Mouse (Mus musculus) limb, embryonic 15.5 days (tissue): Measurements from ENCODE around the gene Acp1. TPM values are rescaled to one million over a fixed set of nuclear protein-coding genes. Genes with fewer than 3 reads are reported as not detected.

ENCODE experiments used
- ATAC-seq: fragments of 200-750 bp; cut with Nextera tagmentation; 2 replicates; pipeline ENCODE4 v1.8.0; 2017; ENCODE audit warnings: low read depth, moderate TSS enrichment; ENCODE audit not compliant: insufficient number of reproducible peaks, low FRiP score, low TSS enrichment
- H3K27ac ChIP-seq: fragments of 300-500 bp; sonication (generic); 2 replicates; pipeline ENCODE4 v1.5.1; 2015; ENCODE audit warnings: moderate library complexity, mild to moderate bottlenecking, inconsistent platforms
- H3K27me3 ChIP-seq: fragments of 300-500 bp; sonication (generic); 2 replicates; pipeline ENCODE4 v1.6.1; 2015; ENCODE audit warnings: inconsistent platforms
- H3K36me3 ChIP-seq: fragments of 300-500 bp; sonication (generic); 2 replicates; pipeline ENCODE4 v1.6.1; 2015; ENCODE audit warnings: inconsistent platforms
- H3K4me1 ChIP-seq: fragments of 300-500 bp; sonication (generic); 2 replicates; pipeline ENCODE4 v1.6.1; 2015; ENCODE audit warnings: inconsistent platforms
- H3K4me2 ChIP-seq: fragments of 300-500 bp; sonication (generic); 2 replicates; pipeline ENCODE4 v1.6.1; 2015; ENCODE audit warnings: mild to moderate bottlenecking, inconsistent platforms
- H3K4me3 ChIP-seq: fragments of 300-500 bp; sonication (generic); 2 replicates; pipeline ENCODE4 v1.5.1; 2015; ENCODE audit warnings: mild to moderate bottlenecking, inconsistent platforms
- H3K9ac ChIP-seq: fragments of 300-500 bp; sonication (generic); 2 replicates; pipeline ENCODE4 v1.6.1; 2015; ENCODE audit warnings: inconsistent platforms
- H3K9me3 ChIP-seq: fragments of 300-500 bp; sonication (generic); 2 replicates; pipeline ENCODE4 v1.6.1; 2016; ENCODE audit warnings: inconsistent platforms
- WGBS: fragments of 180-500 bp; shearing (Covaris S2); methylation state at CpG from one replicate; pipeline ENCODE4 v1.1.7; 2015; 5-methylcytosine and 5-hydroxymethylcytosine counted together
- polyA plus RNA-seq: library from polyadenylated mRNA; unstranded; fragments of >200 nt; fragmentation: Nextera tagmentation; extraction: Ambion mirVana; gene quantifications from 2 replicates; pipeline ENCODE4 v1.2.1, GENCODE M21; 2015

Gene Acp1
- polyA plus RNA-seq, 1 experiment from 2014 or later, result 146 TPM

GRCm38 (mm10) chr12:30856172-30856571 is 55.2 kb downstream of the Acp1 start:
- Histone ChIP-seq H3K4me2 (no peak overlapping the region), H3K4me3 (no peak overlapping the region), H3K36me3 (no peaks in the 10 kb centered on the region), H3K4me1 (no peaks in the 10 kb centered on the region), H3K9me3 (no peaks in the 10 kb centered on the region), H3K27ac (no peak overlapping the region), H3K27me3 (no peaks in the 10 kb centered on the region), H3K9ac (no peak overlapping the region)
- no peak for ATAC-seq
- WGBS, result 88% methylated on average over 5 of the region's 5 CpGs

- Histone ChIP-seq H3K4me3 (no peak overlapping the region), H3K4me1 (no peaks in the 10 kb centered on the region), H3K9ac (no peak overlapping the region), H3K36me3 (no peaks in the 10 kb centered on the region), H3K27me3 (no peaks in the 10 kb centered on the region), H3K4me2 (no peak overlapping the region), H3K27ac (no peak overlapping the region), H3K9me3 (no peaks in the 10 kb centered on the region)
- no peak for ATAC-seq
- 66% methylated on average over 6 of the region's 6 CpGs for WGBS
These were observed 55.8 kb downstream of the Acp1 start for GRCm38 (mm10) chr12:30855442-30856159.

GRCm38 (mm10) chr12:30851871-30852270 is 59.5 kb downstream of the Acp1 start:
- no peaks in the 10 kb centered on the region for H3K27me3 ChIP-seq
- no peak overlapping the region for H3K4me2 ChIP-seq
- no peak overlapping the region for H3K4me3 ChIP-seq
- no peak for ATAC-seq
- no peaks in the 10 kb centered on the region for H3K4me1 ChIP-seq
- H3K9me3 ChIP-seq, result no peaks in the 10 kb centered on the region
- no peak overlapping the region for H3K27ac ChIP-seq
- no peaks in the 10 kb centered on the region for H3K36me3 ChIP-seq
- H3K9ac ChIP-seq, result no peak overlapping the region
- 81% methylated on average over 6 of the region's 6 CpGs for WGBS

GRCm38 (mm10) chr12:30850902-30851301 is 60.5 kb downstream of the Acp1 start:
- Histone ChIP-seq H3K36me3 (no peaks in the 10 kb centered on the region), H3K4me1 (no peaks in the 10 kb centered on the region), H3K9me3 (no peaks in the 10 kb centered on the region), H3K27ac (no peak overlapping the region), H3K4me2 (no peak overlapping the region), H3K27me3 (no peaks in the 10 kb centered on the region), H3K9ac (no peak overlapping the region), H3K4me3 (no peak overlapping the region)
- no peak for ATAC-seq
- 56% methylated on average over 2 of the region's 2 CpGs for WGBS

- H3K4me2 ChIP-seq, result no peak overlapping the region
- no peak overlapping the region for H3K27ac ChIP-seq
- 24% methylated on average over 1 of the region's 1 CpGs for WGBS
- no peaks in the 10 kb centered on the region for H3K4me1 ChIP-seq
- no peaks in the 10 kb centered on the region for H3K36me3 ChIP-seq
- H3K9ac ChIP-seq, result no peak overlapping the region
- no peaks in the 10 kb centered on the region for H3K9me3 ChIP-seq
- no peak for ATAC-seq
- no peaks in the 10 kb centered on the region for H3K27me3 ChIP-seq
- H3K4me3 ChIP-seq, result no peak overlapping the region
These were observed 62.9 kb downstream of the Acp1 start for GRCm38 (mm10) chr12:30848521-30848920.

Other genes with a start within 250 kb of the Acp1 start
- 1.5 and 2.1 TPM in 2 replicates for gene Alkal2, start 27.3 kb downstream of the Acp1 start, polyA plus RNA-seq
- gene Sh3yl1, start 79 bp upstream of the Acp1 start, polyA plus RNA-seq, result 14.7 and 15.3 TPM in 2 replicates
- 0.29 and 0.36 TPM in 2 replicates for gene Fam110c, start 162.3 kb upstream of the Acp1 start, polyA plus RNA-seq